Mouse (Mus musculus): Measurements from ENCODE around the gene Pacsin2. TPM values are rescaled to one million over a fixed set of nuclear protein-coding genes. Genes with fewer than 3 reads are reported as not detected.
"Not testable (repeated sequence)": the region's sequence is repeated elsewhere in the genome, so short reads cannot be mapped to it uniquely, and the experiment has no call there.

Pacsin2 gene
- polyA plus RNA-seq (2011; ENCODE audit: insufficient read depth, insufficient read length, low replicate concordance, missing spikeins), result 47.6 and 48.2 TPM in 2 replicates

DNA sequence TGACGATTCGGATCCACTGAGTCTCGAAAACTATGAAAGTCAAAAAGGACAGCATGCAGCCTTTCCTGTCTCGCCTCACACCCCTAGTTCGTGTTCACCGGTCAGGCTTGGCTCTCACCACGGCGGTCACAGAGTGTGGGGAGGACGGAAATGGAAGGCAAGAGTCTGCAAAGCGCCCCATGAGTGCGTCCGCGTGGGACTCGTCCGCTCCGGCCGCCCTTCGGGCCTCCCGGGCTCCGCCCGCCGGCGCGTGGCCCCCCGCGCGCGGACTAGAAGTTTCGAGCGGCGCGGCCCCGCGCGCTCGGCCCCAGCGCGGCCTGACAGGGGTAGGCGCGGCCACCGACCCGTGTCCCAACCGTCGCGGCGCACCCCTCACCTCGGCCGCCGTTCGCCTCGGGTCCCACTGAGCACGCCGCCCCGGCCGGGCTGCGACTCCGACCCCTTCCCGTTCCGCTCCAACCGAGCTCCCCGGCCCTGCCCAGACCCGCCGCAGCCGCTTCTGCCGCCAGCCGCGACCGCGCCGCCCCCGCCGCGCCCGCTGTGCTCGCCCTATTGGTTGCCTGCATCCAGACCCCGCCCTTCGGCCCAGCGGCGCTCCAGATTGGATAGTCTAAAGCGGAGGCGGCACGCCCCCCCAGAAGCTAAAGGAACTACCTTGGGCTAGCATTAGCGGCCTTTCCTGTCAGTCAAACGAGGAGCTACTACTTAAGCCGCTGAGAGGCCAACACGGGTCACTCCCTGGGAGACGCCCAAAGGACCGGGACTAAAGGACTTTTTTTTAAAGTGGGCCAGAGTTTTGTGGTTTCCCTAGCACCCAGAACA lies at the start of gene Pacsin2:
Gene Pacsin2, minus strand, starts transcription at position 524 of the 822 bp plus-strand sequence.
- TF ChIP-seq CTCF (IDR thresholded peaks at IDR 0.05; ENCODE audit: control insufficient read depth, insufficient read depth, low read length) (no peak), POLR2A (IDR thresholded peaks at IDR 0.05; ENCODE audit: borderline replicate concordance, control insufficient read depth, low read depth, low read length) (peak; percentile 61; the same call in 1 of the 2 replicates)
- H3K27ac ChIP-seq (ENCODE audit: control insufficient read depth, insufficient read depth, low read depth, low read length, poor library complexity), result peak within 1 kb of the TSS; percentile 95
- H3K4me3 ChIP-seq (replicated peaks; ENCODE audit: control insufficient read depth, low read depth, low read length), result peak within 1 kb of the TSS; percentile 96
- WGBS, result under 1% methylated on average over 88 of the region's 88 CpGs
- H3K4me1 ChIP-seq (ENCODE audit: control insufficient read depth, insufficient read depth, low read length), result peaks cover 4% of the 10 kb centered on the region; the same call in 1 of the 2 replicates

DNA sequence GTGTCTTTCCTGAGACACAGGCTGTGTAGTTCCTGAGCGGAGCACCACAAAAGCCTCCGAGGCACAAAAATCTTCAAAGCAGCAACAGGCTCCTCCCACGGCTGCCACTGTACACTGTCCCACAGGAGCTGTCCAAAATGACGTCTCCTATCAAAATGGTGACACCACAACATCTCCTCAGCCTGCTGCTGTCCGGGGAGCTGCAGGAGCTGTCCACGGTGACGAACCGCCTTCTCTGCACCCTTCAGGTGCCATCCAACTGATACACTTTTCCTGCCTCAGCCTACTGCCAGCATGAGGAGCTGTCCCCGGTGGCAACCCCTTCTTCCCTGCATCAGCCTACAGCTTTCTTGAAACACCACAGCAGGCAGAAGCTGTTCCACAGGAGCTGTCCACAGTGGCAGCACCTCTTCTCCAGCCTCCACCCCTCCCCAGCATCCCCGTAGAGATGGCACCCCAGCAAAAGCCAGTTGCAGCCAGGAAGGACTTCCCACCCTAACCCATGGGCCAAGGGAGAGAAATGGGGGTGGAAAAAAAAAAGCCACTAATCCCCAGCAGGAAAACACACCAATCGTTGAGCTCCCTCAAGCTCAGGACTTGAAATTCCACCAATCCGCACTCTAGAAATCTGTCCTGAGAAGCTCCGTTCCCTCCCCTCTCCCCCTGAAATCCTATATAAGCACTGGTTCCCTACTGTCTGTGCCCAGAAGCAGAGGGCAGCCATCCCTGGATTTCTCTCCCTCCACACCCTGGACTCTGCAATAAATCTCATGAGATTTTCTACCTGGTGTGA lies 48.3 kb upstream of the Pacsin2 start:
- no peaks in the 10 kb centered on the region; the same call in 1 of the 2 replicates for H3K4me1 ChIP-seq (ENCODE audit: control insufficient read depth, insufficient read depth, low read length)
- WGBS, result 65% methylated on average over 13 of the region's 13 CpGs
- TF ChIP-seq CTCF (IDR thresholded peaks at IDR 0.05; ENCODE audit: control insufficient read depth, insufficient read depth, low read length) (no peak), POLR2A (IDR thresholded peaks at IDR 0.05; ENCODE audit: borderline replicate concordance, control insufficient read depth, low read depth, low read length) (no peak)
- no peak overlapping the region for H3K27ac ChIP-seq (ENCODE audit: control insufficient read depth, insufficient read depth, low read depth, low read length, poor library complexity)
- H3K4me3 ChIP-seq (replicated peaks; ENCODE audit: control insufficient read depth, low read depth, low read length), result no peak overlapping the region

DNA sequence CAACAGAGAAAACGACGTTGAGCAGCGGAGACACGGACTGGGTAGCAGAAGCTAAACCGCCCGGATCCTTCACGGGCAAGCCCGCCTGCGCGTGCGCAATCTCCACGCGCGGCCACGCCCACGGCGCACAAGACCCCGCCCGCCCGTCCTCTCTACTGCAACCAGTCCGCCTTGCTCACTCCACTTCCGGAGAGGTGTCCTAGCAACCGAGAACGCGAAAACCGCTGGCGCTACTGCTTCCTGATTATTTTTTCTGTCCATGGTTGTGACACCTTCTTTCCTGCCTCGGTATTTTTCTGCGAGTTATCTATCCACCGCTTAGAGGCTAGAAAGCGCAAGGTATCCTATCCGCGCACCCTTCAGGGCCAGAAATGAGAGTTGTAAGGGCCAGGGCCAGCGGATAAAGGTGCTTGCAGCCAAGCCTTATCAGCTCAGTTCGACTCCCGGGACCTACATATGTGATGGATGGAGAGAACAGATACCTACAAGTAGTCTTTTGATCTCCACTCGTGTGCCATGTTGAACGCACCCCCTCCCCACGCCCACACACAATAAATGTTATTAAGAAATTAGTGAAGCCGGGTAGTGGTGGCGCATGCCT lies 46.5 kb upstream of the Pacsin2 start, which contains the start of gene Ttll1:
Gene Ttll1, minus strand, starts transcription at position 89 of the 601 bp plus-strand sequence.
- TF ChIP-seq CTCF (IDR thresholded peaks at IDR 0.05; ENCODE audit: control insufficient read depth, insufficient read depth, low read length) (no peak), POLR2A (IDR thresholded peaks at IDR 0.05; ENCODE audit: borderline replicate concordance, control insufficient read depth, low read depth, low read length) (0 out of 2 replicates have a peak, but pooled peaks have one; percentile 33)
- Histone ChIP-seq H3K27ac (ENCODE audit: control insufficient read depth, insufficient read depth, low read depth, low read length, poor library complexity) (peak within 1 kb of the TSS; percentile 20; the same call in 1 of the 2 replicates), H3K4me1 (ENCODE audit: control insufficient read depth, insufficient read depth, low read length) (no peaks in the 10 kb centered on the region; the same call in 1 of the 2 replicates), H3K4me3 (replicated peaks; ENCODE audit: control insufficient read depth, low read depth, low read length) (peak within 1 kb of the TSS; percentile 60)
- 9% methylated on average over 41 of the region's 41 CpGs for WGBS

DNA sequence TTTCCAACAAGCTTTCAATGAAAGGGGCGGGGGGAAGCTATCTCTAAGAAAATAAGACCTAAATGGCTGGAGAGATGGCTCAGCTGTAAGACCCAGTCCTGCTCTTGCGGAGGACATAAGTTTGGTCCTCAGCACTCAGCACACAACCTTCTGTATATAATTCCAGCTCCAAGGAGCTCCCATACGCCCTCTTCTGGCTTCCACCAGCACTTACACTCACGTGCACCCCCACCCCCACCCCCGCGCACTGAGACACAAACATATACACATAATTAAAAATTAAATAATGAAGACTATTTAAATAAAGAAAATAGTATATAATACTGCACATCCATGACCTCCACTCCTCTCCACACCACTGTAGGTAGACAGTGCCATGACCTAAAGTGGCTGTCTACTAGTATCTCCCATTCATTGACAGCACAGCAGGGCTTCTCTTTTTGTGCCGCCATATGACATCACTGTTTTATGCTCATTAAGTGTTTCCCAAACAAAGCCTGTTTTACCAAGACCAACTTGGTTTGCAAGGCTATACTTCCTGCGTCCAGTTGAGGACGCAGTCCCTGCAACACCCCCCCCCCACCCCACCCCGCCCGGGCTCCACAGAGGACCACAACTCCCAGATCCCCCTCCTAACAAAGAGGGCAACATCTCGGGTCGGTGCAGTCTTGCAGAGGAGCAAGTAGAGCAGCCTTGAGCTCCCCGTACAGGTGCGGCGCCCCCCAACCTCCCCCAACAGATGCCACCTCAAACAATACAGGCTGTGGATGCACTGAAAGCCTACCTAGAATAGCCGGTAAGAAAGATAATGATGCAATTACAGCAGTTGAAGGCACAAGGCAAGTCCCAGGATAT lies 45.8 kb upstream of the Pacsin2 start:
- Histone ChIP-seq H3K27ac (ENCODE audit: control insufficient read depth, insufficient read depth, low read depth, low read length, poor library complexity) (peak overlapping the region; percentile 20; the same call in 1 of the 2 replicates), H3K4me1 (ENCODE audit: control insufficient read depth, insufficient read depth, low read length) (no peaks in the 10 kb centered on the region; the same call in 1 of the 2 replicates), H3K4me3 (replicated peaks; ENCODE audit: control insufficient read depth, low read depth, low read length) (peak overlapping the region; percentile 60)
- TF ChIP-seq CTCF (IDR thresholded peaks at IDR 0.05; ENCODE audit: control insufficient read depth, insufficient read depth, low read length) (no peak), POLR2A (IDR thresholded peaks at IDR 0.05; ENCODE audit: borderline replicate concordance, control insufficient read depth, low read depth, low read length) (no peak)
- 32% methylated on average over 17 of the region's 17 CpGs for WGBS

DNA sequence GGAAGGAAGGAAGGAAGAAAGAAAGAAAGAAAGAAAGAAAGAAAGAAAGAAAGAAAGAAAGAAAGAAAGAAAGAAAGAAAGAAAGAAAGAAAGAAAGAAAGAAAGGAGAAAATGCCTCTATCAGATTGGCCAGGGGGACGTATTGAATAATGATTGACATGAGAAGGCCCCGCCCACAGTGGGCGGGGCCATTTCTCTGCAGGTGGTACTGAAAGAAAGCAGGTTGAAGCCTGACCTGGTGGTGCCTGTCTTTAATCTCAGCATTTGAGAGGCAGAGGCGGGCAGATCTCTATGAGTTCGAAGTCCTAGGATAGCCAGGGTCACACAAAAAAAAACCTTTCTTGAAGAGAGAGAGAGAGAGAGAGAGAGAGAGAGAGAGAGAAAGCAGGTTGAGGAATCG lies 37.1 kb upstream of the Pacsin2 start:
- 66% methylated on average over 6 of the region's 6 CpGs for whole genome bisulfite sequencing
- not testable (repeated sequence) for H3K27ac ChIP-seq (ENCODE audit: control insufficient read depth, insufficient read depth, low read depth, low read length, poor library complexity); H3K4me1 ChIP-seq (ENCODE audit: control insufficient read depth, insufficient read depth, low read length); H3K4me3 ChIP-seq (replicated peaks; ENCODE audit: control insufficient read depth, low read depth, low read length)

DNA sequence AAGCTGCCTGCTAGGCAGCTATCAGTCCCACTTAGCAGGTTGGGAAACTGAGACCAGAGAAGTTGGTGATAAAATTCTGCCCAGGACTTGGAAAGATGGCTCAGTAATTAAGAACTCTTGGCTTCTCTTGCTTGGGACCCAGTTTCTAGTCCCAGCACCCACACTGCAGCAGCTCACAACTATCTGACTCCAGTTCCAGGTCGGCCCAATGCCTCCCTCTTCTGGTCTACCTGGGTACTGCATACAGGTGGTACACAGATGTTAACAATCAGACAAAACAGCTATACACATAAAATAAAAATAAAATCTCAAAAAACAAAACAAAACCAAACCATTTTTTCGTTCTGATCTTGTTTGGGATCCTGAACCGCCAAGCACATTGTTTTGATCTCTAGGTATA lies 35.9 kb upstream of the Pacsin2 start:
- no peak overlapping the region for H3K27ac ChIP-seq (ENCODE audit: control insufficient read depth, insufficient read depth, low read depth, low read length, poor library complexity)
- no peak overlapping the region for H3K4me3 ChIP-seq (replicated peaks; ENCODE audit: control insufficient read depth, low read depth, low read length)
- TF ChIP-seq POLR2A (IDR thresholded peaks at IDR 0.05; ENCODE audit: borderline replicate concordance, control insufficient read depth, low read depth, low read length) (no peak), CTCF (IDR thresholded peaks at IDR 0.05; ENCODE audit: control insufficient read depth, insufficient read depth, low read length) (peak; percentile 80)
- H3K4me1 ChIP-seq (ENCODE audit: control insufficient read depth, insufficient read depth, low read length), result no peaks in the 10 kb centered on the region
- WGBS, result 58% methylated on average over 3 of the region's 3 CpGs

DNA sequence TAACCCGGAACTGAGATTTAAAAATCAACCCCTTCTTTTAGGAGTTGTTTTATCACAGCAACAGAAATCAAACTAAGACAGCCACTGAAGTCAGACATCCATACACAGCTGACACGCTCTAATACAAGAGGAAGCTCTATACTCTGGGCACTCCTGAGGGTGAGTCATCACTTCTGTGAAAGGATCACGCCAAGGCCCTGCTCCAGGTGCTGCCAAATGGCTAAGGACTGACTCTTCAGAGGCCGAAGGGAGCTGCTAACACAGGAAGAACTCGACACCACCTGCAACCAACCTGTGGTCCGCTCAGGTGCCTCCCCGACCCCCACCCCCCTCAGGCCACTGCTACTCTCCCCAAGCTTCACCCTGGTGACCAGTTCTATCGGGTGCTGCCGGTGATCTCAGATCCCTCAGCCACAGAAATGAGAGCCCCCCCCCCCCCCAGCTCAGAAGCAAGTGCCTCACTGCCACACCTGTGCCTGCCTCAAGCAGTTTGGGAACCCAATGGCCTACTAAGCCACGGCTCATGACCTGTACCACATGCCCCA lies 34.9 kb upstream of the Pacsin2 start:
- no peak for TF ChIP-seq CTCF (IDR thresholded peaks at IDR 0.05; ENCODE audit: control insufficient read depth, insufficient read depth, low read length)
- no peak for TF ChIP-seq POLR2A (IDR thresholded peaks at IDR 0.05; ENCODE audit: borderline replicate concordance, control insufficient read depth, low read depth, low read length)
- WGBS, result 78% methylated on average over 10 of the region's 10 CpGs
- Histone ChIP-seq H3K27ac (ENCODE audit: control insufficient read depth, insufficient read depth, low read depth, low read length, poor library complexity) (no peak overlapping the region), H3K4me3 (replicated peaks; ENCODE audit: control insufficient read depth, low read depth, low read length) (no peak overlapping the region), H3K4me1 (ENCODE audit: control insufficient read depth, insufficient read depth, low read length) (no peaks in the 10 kb centered on the region)

Measured in bone marrow, adult 2 months (tissue).